Mouse (Mus musculus): ENCODE measurements around the gene Creg1.

- TF ChIP-seq ZNF384 (IDR thresholded peaks at IDR 0.05; ENCODE audit: low read depth, low read length) (no peak), ZC3H11A (IDR thresholded peaks at IDR 0.05; ENCODE audit: borderline replicate concordance, low read depth, low read length) (no peak), HCFC1 (IDR thresholded peaks at IDR 0.05; ENCODE audit: borderline replicate concordance, insufficient read depth, low read length) (no peak), MAFK (IDR thresholded peaks at IDR 0.05; ENCODE audit: insufficient read depth, low read depth, low read length) (no peak)
Observed at GRCm38 (mm10) chr1:165789963-165790362, 26.4 kb downstream of the Creg1 start.

All from ES-E14 (cell line).